Mouse (Mus musculus): Measurements from ENCODE around the gene Mkrn1. TPM values are rescaled to one million over a fixed set of nuclear protein-coding genes. Genes with fewer than 3 reads are reported as not detected.
"Not testable (repeated sequence)": the region's sequence is repeated elsewhere in the genome, so short reads cannot be mapped to it uniquely, and the experiment has no call there.

Gene Mkrn1
- polyA plus RNA-seq, 1 experiment from 2014 or later: 250 TPM

DNA sequence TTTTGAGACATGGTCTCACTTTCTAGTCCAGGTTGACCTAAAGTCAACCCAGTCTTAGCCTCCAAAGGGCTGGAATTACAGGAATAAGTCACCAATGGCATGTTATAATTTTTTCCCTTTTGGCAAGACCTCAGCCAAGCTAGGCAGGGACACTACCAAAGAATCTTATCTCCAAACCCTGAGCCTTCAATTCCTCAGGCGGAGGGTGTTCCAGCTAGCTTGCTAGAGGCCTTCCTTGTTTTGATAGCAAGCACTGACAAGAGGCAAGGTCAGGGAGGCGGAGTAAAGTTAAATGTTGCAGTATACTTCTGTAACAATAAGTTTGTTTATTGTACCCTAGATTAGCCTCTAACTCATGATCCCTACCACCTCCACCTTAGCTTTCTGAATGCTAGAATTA lies 4.9 kb upstream of the Mkrn1 start:
- peaks cover 11% of the 10 kb centered on the region for H3K27me3 ChIP-seq
- 90% methylated on average over 2 of the region's 2 CpGs for WGBS
- no peak for ATAC-seq (ENCODE audit: low FRiP score)

DNA sequence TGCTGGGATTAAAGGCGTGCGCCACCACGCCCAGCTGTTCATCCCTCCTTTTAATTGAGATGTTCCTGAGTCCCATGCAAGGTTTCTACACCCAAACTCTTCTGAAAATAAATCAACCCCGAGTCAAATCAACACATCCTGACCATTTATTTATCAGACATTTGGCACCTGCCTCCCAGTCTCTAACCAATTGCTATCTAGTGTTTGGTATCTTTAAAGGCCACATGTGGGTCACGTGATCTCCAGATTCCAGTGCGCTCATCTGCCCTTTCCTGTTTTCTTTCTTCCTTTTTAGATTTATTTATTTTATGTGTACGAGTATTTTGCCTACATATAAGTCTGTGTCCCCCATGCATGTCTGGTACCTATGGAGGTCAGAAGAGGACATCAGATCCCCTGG lies 3.4 kb upstream of the Mkrn1 start:
- H3K9ac ChIP-seq: no peak overlapping the region
- H3K27me3 ChIP-seq: peaks cover 11% of the 10 kb centered on the region
- no peak overlapping the region for H3K4me3 ChIP-seq
- no peak overlapping the region for H3K4me2 ChIP-seq
- no peak for ATAC-seq (ENCODE audit: low FRiP score)
- WGBS: 93% methylated on average over 7 of the region's 7 CpGs
- no peak overlapping the region for H3K27ac ChIP-seq
- no peaks in the 10 kb centered on the region for H3K36me3 ChIP-seq
- H3K4me1 ChIP-seq (replicated peaks): peaks cover 3% of the 10 kb centered on the region; the same call in 1 of the 2 replicates
- no peaks in the 10 kb centered on the region for H3K9me3 ChIP-seq

More for the DNA sequence above, 4.9 kb upstream of the Mkrn1 start:
- H3K4me3 ChIP-seq: no peak overlapping the region
- H3K4me2 ChIP-seq: no peak overlapping the region
- no peaks in the 10 kb centered on the region for H3K36me3 ChIP-seq
- H3K9ac ChIP-seq: no peak overlapping the region
- H3K9me3 ChIP-seq: no peaks in the 10 kb centered on the region
- H3K4me1 ChIP-seq (replicated peaks): no peaks in the 10 kb centered on the region
- H3K27ac ChIP-seq: no peak overlapping the region

DNA sequence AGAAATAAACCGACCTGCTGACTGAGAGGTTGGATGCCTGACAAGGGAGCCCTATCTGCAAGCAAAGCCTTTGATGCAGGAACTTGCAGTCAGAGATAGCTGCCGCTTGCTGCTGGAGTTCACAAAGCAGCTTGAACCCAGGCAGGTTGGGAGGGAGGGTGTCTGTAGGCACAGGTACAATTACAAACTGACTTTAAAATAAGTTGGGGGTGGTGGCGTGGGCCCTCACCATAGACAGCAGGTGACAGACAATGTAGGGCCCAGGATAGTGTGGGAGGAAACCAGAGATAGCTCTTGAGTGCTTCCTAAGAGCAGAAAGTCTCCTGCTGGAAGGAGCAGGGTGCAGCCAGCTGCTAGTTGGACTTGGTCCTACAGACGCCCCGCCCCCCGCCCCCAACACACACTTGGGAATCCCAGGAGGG lies 2.9 kb upstream of the Mkrn1 start:
- WGBS: 78% methylated on average over 6 of the region's 6 CpGs
- Histone ChIP-seq H3K9me3 (no peaks in the 10 kb centered on the region), H3K4me3 (no peak overlapping the region), H3K36me3 (no peaks in the 10 kb centered on the region), H3K4me2 (no peak overlapping the region), H3K9ac (no peak overlapping the region), H3K27me3 (peaks cover 11% of the 10 kb centered on the region), H3K27ac (no peak overlapping the region), H3K4me1 (replicated peaks) (peaks cover 9% of the 10 kb centered on the region)
- ATAC-seq (ENCODE audit: low FRiP score): no peak

DNA sequence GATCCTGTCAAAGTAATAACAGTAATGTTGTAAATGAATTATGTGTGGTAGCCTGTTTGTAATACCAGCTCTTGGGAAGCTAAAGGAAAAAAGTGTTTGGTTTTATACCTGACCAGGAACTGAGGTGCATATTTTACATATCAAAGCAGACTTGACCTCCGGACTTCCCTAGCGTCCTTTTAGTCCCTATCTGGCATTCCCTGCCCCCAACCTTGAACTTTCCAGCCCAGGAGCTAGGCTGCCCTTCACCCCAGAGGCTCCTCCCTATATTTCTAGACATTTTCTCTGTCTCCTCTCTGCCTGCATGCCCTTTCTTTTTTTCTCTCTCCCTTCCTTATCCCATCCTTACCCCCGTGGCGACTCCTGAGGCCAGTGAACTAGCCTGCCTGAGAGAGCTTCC lies 605 bp upstream of the Mkrn1 start:
- no peak for ATAC-seq (ENCODE audit: low FRiP score)
- H3K9ac ChIP-seq: no peak overlapping the region
- 37% methylated on average over 4 of the region's 4 CpGs for WGBS

DNA sequence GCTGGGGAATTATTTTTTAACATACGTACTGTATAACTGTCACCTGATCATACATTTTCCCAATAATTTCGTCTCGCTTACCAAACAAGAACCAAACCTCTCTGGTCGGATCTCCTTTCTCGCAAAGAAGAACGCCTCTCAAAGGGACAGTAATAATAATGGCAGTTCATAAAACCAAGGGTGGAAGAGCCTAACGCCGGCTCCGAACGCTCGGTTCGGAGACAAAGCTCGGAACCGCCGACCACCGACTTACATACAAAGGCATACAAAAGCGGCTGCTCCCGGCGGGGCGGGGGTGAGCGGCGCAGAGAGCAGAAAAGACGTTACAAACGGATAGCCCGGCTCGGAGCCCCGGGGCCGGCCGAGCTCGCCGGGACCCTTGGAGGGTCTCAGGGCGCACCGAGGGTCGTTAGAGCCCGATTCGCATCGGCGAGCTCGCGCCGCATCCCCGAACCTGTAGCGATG lies 844 bp downstream of the Mkrn1 start:
- H3K4me1 ChIP-seq (replicated peaks): peaks cover 27% of the 10 kb centered on the region
- H3K9ac ChIP-seq: peak overlapping the region; percentile 95
- H3K27me3 ChIP-seq: peaks cover 11% of the 10 kb centered on the region
- no peaks in the 10 kb centered on the region; the same call in 1 of the 2 replicates for H3K36me3 ChIP-seq
- H3K4me2 ChIP-seq: peak overlapping the region; percentile 75
- H3K4me3 ChIP-seq: peak overlapping the region; percentile 94
- H3K27ac ChIP-seq: peak overlapping the region; percentile 98
- WGBS: under 1% methylated on average over 43 of the region's 43 CpGs
- ATAC-seq (ENCODE audit: low FRiP score): no peak; the same call in 1 of the 2 replicates
- no peaks in the 10 kb centered on the region for H3K9me3 ChIP-seq

More for the DNA sequence above, 605 bp upstream of the Mkrn1 start:
- Histone ChIP-seq H3K27ac (peak overlapping the region; percentile 98; the same call in 1 of the 2 replicates), H3K36me3 (no peaks in the 10 kb centered on the region; the same call in 1 of the 2 replicates), H3K4me1 (replicated peaks) (peaks cover 27% of the 10 kb centered on the region), H3K9me3 (no peaks in the 10 kb centered on the region), H3K4me2 (no peak overlapping the region), H3K27me3 (peaks cover 11% of the 10 kb centered on the region), H3K4me3 (peak overlapping the region; percentile 94; the same call in 1 of the 2 replicates)

DNA sequence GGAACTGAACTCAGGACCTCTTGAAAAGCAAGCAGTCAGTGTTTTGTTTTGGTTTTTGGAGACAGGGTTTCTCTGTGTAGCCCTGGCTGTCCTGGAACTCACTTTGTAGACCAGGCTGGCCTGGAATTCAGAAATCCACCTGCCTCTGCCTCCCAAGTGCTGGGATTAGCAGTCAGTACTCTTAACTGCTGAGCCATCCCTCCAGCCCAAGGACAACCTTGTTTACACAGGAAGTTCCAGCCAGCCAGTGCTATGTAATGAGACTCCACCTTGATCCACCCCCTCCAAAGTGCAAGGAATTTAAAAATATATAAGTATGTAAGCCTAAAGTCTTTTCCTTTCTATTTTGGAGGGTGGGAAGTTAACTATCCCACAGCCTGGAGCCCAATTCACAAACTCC lies 3.6 kb downstream of the Mkrn1 start:
- H3K36me3 ChIP-seq; H3K9ac ChIP-seq; H3K27ac ChIP-seq; H3K4me3 ChIP-seq; ATAC-seq (ENCODE audit: low FRiP score); H3K9me3 ChIP-seq; H3K27me3 ChIP-seq; H3K4me2 ChIP-seq: not testable (repeated sequence)
- peaks cover 37% of the 10 kb centered on the region for H3K4me1 ChIP-seq (replicated peaks)

DNA sequence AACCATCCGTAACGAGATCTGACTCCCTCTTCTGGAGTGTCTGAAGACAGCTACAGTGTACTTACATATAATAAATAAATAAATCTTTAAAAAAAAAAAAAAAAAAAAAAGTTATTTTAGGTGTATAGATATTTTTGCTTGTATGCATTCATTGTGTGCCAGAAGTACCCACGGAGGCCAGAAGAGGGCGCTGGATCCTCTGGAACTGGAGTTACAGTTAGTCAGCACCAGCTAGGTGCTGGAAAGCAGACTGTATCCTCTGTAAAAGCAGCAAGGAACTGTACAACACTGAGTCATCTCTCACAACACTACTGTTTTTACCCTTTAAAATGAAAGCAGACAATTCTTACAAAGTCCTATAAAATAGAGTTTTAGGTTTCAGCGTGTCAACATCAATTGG lies 4.5 kb downstream of the Mkrn1 start:
- Histone ChIP-seq H3K27ac (no peak overlapping the region), H3K9me3 (no peaks in the 10 kb centered on the region), H3K9ac (no peak overlapping the region), H3K27me3 (no peaks in the 10 kb centered on the region), H3K36me3 (no peaks in the 10 kb centered on the region; the same call in 1 of the 2 replicates), H3K4me2 (no peak overlapping the region), H3K4me1 (replicated peaks) (peaks cover 37% of the 10 kb centered on the region), H3K4me3 (no peak overlapping the region)
- 52% methylated on average over 3 of the region's 5 CpGs for WGBS
- ATAC-seq (ENCODE audit: low FRiP score): no peak

DNA sequence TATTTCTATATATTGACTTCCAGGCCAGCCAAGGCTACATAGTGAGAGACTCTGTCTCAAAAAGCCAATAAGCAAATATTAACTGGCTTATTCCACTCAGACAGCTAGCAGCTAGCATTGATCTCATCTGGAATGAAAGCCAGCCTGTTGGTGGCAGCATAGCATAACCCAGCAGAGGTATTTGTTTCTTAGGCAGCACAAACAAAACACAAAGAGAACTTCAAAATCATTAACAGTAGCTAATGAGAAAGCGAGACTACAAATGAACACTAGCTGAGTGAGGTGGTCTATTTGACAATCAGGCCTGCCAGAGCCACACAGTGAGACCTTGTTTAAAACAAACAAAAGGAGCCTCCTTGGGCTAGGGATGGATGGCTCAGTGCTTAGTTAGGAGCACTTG lies 6.2 kb downstream of the Mkrn1 start:
- WGBS: 83% methylated on average over 1 of the region's 1 CpGs
- no peak overlapping the region for H3K4me2 ChIP-seq

DNA sequence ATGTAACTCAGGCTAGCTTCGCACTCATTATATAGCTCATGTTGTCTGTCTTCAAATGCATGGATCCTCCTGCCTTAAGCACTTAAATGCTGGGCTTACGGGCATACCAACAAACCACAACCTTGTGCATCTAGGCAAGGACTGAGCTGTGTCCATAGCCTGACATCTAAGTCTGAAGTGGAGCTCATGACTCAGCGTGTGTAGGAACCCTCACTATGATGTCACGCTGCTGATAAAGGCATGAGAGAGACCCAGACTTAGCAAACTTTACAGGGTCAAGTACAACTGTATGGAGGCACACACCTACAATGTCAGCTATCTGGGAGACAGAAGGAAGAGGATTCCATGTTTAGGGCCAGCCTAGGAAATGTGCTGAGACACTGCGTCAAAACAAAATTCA lies 13.8 kb downstream of the Mkrn1 start:
- Histone ChIP-seq H3K27me3 (no peaks in the 10 kb centered on the region), H3K27ac (no peak overlapping the region), H3K9ac (no peak overlapping the region), H3K4me1 (replicated peaks) (0 out of 2 replicates have a peak, but pooled peaks cover 2% of the 10 kb centered on the region), H3K9me3 (no peaks in the 10 kb centered on the region), H3K4me2 (no peak overlapping the region), H3K4me3 (no peak overlapping the region), H3K36me3 (peaks cover 57% of the 10 kb centered on the region)
- ATAC-seq (ENCODE audit: low FRiP score): no peak
- 96% methylated on average over 5 of the region's 5 CpGs for WGBS

More for the DNA sequence above, 6.2 kb downstream of the Mkrn1 start:
- no peak for ATAC-seq (ENCODE audit: low FRiP score)
- no peaks in the 10 kb centered on the region for H3K9me3 ChIP-seq
- H3K4me1 ChIP-seq (replicated peaks): peaks cover 37% of the 10 kb centered on the region
- H3K9ac ChIP-seq: 0 out of 2 replicates have a peak overlapping the region, but pooled peaks have one; percentile 25
- peak overlapping the region; percentile 49 for H3K27ac ChIP-seq
- no peak overlapping the region for H3K4me3 ChIP-seq
- H3K36me3 ChIP-seq: peaks cover 6% of the 10 kb centered on the region
- no peaks in the 10 kb centered on the region for H3K27me3 ChIP-seq

DNA sequence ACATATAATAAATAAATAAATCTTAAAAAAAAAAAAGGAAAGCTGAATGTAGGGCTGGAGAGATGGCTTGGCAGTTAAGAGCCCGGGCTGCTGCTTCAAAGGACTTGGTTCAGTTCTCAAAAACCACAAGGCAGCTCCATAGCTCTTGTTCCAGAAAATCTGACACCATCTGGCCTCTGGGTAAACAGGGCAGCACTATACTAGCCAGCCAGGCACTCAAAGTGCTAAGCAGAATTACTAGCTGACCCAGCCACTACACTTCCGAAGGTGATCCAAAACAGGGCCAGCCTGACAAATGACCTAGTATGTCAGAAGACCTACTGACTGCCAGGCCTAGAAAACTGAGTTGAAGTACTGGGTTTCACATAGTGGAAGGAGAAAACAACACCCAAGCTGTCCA lies 17.1 kb downstream of the Mkrn1 start:
- Histone ChIP-seq H3K27ac (no peak overlapping the region), H3K4me1 (replicated peaks) (0 out of 2 replicates have a peak, but pooled peaks cover 2% of the 10 kb centered on the region), H3K4me2 (no peak overlapping the region), H3K9ac (no peak overlapping the region), H3K4me3 (no peak overlapping the region), H3K27me3 (no peaks in the 10 kb centered on the region), H3K36me3 (peaks cover 75% of the 10 kb centered on the region), H3K9me3 (no peaks in the 10 kb centered on the region)
- no peak for ATAC-seq (ENCODE audit: low FRiP score)
- 95% methylated on average over 2 of the region's 2 CpGs for WGBS

DNA sequence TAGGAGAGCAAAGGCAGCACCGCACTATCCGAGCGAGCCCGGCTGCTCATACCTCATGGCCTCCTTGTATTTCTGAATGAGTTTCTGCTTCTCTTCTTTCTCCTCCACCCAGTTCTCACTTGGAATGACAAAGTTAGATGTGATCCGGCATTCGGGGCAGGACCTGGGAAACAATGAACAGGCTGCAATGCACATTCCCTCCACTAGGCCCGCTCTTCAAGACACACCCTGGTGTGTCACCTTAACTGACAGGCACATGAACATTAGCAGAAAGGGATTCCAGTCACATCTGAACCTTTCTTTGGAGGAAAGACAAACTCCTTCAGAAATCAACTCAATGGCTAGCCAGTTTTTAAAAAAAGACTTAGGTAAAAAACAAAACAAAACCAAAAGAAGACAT lies 19.9 kb downstream of the Mkrn1 start:
- H3K4me1 ChIP-seq (replicated peaks): no peaks in the 10 kb centered on the region
- H3K4me2 ChIP-seq: no peak overlapping the region
- 67% methylated on average over 7 of the region's 7 CpGs for WGBS
- no peak overlapping the region for H3K27ac ChIP-seq
- H3K4me3 ChIP-seq: no peak overlapping the region
- H3K9me3 ChIP-seq: no peaks in the 10 kb centered on the region
- peaks cover 81% of the 10 kb centered on the region for H3K36me3 ChIP-seq
- no peaks in the 10 kb centered on the region for H3K27me3 ChIP-seq
- no peak for ATAC-seq (ENCODE audit: low FRiP score)
- no peak overlapping the region for H3K9ac ChIP-seq

DNA sequence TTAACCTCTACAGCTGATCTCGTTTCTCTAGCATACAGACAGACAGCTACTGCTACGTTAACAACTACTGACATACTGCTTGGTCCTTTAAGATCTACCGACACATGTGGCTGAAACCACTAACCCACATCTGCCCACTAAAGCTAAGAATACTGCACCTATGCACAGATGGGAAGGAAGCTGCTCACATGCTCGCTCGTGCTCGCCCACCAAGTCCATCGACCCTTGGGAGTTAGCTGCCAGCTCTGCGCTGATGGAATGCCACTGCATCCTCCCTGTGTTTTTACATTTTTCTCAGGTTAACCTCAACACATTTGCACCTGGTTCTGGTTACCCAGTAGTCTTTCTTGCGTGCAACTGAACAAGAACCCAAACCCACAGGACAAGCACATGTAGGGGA lies 21.9 kb downstream of the Mkrn1 start:
- Histone ChIP-seq H3K4me3 (no peak overlapping the region), H3K27ac (no peak overlapping the region), H3K36me3 (peaks cover 71% of the 10 kb centered on the region), H3K9ac (no peak overlapping the region), H3K9me3 (no peaks in the 10 kb centered on the region), H3K27me3 (no peaks in the 10 kb centered on the region), H3K4me1 (replicated peaks) (no peaks in the 10 kb centered on the region), H3K4me2 (no peak overlapping the region)
- ATAC-seq (ENCODE audit: low FRiP score): no peak
- 96% methylated on average over 9 of the region's 9 CpGs for WGBS

DNA sequence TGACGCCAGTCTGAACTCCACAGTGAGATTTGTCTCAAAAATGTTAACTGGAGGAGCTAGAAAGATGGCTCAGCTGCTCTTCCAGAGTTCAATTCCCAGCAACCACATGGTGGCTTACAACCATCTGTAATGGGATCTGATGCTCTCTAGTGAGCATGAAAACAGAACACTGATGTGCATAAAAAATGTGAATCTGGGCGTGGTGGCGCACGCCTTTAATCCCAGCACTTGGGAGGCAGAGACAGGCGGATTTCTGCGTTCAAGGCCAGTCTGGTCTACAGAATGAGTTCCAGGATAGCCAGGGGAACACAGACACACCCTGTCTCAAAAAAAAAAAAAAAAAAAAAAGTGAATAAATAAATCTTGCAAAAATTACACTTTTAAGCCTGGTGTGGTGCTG lies 23.2 kb downstream of the Mkrn1 start:
- H3K4me3 ChIP-seq: no peak overlapping the region
- peaks cover 75% of the 10 kb centered on the region for H3K36me3 ChIP-seq
- ATAC-seq (ENCODE audit: low FRiP score): no peak
- no peak overlapping the region for H3K4me2 ChIP-seq
- no peak overlapping the region for H3K9ac ChIP-seq
- H3K27ac ChIP-seq: no peak overlapping the region
- no peaks in the 10 kb centered on the region for H3K9me3 ChIP-seq
- 95% methylated on average over 6 of the region's 6 CpGs for WGBS
- H3K4me1 ChIP-seq (replicated peaks): no peaks in the 10 kb centered on the region
- H3K27me3 ChIP-seq: no peaks in the 10 kb centered on the region

Measured in hindbrain, embryonic 13.5 days (tissue).